Mouse (Mus musculus): ENCODE data around the gene Slc39a11.

DNA sequence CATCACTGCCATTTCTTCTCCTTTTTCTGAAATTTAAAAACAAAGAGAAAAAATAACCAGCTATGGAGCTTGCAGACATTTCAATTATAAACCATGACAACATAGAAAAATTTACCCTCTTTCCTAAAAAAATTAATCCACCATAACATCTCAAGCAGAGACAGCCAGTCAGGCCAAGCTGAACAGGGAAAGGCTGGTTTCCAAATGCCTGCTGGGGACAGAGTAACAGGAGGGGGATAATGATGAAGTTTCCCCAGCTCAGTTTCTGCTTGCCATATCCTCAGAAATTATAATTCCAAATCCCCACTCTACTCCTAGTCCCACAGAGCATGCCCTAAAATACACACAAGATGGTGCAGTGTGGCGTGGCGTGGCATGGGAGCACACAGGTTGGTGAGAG lies 27.5 kb upstream of the Slc39a11 start:
- no peak for TF ChIP-seq CTCF (IDR thresholded peaks at IDR 0.05)
- TF ChIP-seq EP300 (IDR thresholded peaks at IDR 0.05): no peak

All from lung, postnatal 0 days (tissue).